Mouse (Mus musculus): ENCODE results near the gene Fgfr2. TPM values are rescaled to one million over a fixed set of nuclear protein-coding genes. Genes with fewer than 3 reads are reported as not detected.
A peak's percentile ranks its signal among the peaks of the same experiment; 100 is the strongest.

The Fgfr2 gene
- polyA plus RNA-seq, 1 experiment from 2014 or later = 92.0 TPM

DNA sequence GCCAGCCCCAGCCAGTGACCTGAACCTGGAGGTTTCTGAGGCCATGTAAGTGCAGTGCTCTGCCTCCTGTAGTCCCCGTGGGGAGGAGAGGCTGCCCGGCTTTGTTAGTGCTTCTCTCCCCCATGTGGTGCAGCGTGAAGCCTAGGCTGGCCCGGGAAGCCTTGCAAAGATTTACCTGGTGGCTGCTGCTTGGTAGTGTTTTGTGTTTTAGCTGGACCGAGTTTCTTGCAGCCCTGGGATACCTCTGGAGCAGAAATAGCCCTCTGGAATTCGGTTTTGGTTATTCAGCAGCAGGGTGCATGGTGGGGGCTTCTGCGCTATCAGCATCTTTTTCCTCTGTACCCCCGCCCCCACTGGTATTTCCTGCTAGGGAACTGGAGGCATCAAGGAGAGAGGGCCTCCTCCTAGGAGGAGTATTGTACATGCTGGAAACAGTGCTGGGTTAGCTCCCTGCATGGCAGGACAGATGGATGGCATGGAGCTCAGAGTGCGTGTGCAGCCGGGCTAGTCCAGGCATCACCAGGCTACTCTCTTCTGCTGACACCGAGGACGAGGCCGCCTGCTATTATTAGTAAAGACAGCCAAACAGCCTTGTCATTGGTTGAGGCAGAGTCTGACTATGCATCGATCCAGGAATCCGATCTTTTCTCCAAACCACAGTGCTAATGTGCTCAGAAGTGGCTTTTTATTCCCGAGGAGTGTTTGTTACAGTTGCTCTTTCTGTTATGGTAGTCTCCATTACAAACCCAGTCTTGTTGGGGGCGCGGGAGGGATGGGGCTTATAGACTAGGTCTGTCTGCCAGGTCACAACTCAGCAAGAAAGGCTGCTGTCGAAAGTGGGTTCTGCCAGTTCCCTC is 2430.0 kb downstream of the Fgfr2 start:
- H3K4me3 ChIP-seq (ENCODE audit: low read depth, low read length) = peak overlapping the region; percentile 76
- H3K4me1 ChIP-seq (ENCODE audit: control insufficient read depth, insufficient read depth, low read length) = peaks cover 53% of the 10 kb centered on the region
- H3K9me3 ChIP-seq (ENCODE audit: control insufficient read depth, low read length) = no peaks in the 10 kb centered on the region
- DNase-seq (ENCODE audit: low spot score, missing footprints) = peak; percentile 95
- ATAC-seq (ENCODE audit: low FRiP score) = peak; percentile 47
- H3K27ac ChIP-seq (ENCODE audit: low read depth, low read length) = peak overlapping the region; percentile 97
- peak overlapping the region; percentile 98 for H3K9ac ChIP-seq (ENCODE audit: low read length)
- no peaks in the 10 kb centered on the region for H3K36me3 ChIP-seq (ENCODE audit: control insufficient read depth, insufficient read depth, low read length)
- WGBS = 2% methylated on average over 19 of the region's 19 CpGs
- H3K4me2 ChIP-seq = peak overlapping the region; percentile 88
- H3K27me3 ChIP-seq (ENCODE audit: control insufficient read depth, insufficient read depth, low read length) = no peaks in the 10 kb centered on the region

DNA sequence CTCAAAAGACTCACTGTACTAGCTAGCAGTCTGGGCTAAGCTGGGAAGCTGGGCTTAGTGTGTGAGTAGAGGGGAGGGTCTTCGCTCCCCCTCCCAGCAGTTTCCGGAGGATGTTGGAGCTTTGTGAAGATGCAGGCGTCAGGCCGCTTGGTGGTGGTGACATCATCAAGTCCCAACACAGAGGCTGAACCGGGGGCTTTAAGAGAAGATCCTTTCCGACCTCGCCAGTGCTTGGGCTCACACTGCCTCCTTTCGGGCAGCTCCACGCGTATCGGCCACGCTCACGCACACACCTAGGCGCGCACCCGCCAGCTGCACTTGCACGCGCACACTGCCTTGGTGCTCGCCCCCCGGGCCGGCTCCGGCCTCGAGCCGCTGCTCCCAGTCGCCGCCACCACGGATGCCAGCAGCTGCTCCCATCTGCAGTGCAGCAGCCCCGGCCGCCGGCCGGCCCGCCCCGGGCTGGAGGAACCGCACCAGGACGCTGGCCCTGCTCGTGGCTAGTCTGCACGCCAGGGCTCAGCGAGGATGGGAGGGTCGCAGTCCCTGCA is 2430.7 kb downstream of the Fgfr2 start:
- Histone ChIP-seq H3K9ac (ENCODE audit: low read length) (peak overlapping the region; percentile 98), H3K36me3 (ENCODE audit: control insufficient read depth, insufficient read depth, low read length) (no peaks in the 10 kb centered on the region), H3K27ac (ENCODE audit: low read depth, low read length) (peak overlapping the region; percentile 97), H3K4me3 (ENCODE audit: low read depth, low read length) (peak overlapping the region; percentile 76), H3K9me3 (ENCODE audit: control insufficient read depth, low read length) (no peaks in the 10 kb centered on the region), H3K4me1 (ENCODE audit: control insufficient read depth, insufficient read depth, low read length) (peaks cover 53% of the 10 kb centered on the region), H3K4me2 (peak overlapping the region; percentile 88), H3K27me3 (ENCODE audit: control insufficient read depth, insufficient read depth, low read length) (no peaks in the 10 kb centered on the region)
- DNase-seq (ENCODE audit: low spot score, missing footprints) (peak; percentile 99), ATAC-seq (ENCODE audit: low FRiP score) (peak; percentile 90)
- WGBS = under 1% methylated on average over 39 of the region's 39 CpGs

DNA sequence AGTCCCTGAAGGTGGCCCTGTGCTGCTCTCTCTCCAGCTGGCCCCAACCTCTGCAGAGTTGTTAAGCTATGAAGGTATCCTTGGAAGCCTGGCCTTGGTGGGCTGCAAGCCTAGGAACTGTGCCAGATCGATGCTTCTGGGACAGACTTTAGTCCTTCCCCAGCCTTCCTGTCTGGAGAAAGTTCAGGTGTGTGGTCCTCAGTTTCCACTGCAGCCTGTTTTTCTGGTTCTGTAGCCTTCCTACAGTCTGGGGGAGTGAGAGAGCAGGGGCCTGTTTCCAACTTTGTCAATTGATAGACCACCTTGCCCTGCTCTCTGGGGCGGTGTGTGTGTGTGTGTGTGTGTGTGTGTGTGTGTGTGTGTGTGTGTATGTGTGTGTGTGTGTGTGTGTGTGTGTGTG is 2431.2 kb downstream of the Fgfr2 start:
- H3K4me1 ChIP-seq (ENCODE audit: control insufficient read depth, insufficient read depth, low read length) = peaks cover 48% of the 10 kb centered on the region
- H3K27ac ChIP-seq (ENCODE audit: low read depth, low read length) = peak overlapping the region; percentile 97
- peak overlapping the region; percentile 98; the same call in 1 of the 2 replicates for H3K9ac ChIP-seq (ENCODE audit: low read length)
- WGBS = 56% methylated on average over 2 of the region's 2 CpGs
- no peaks in the 10 kb centered on the region for H3K9me3 ChIP-seq (ENCODE audit: control insufficient read depth, low read length)
- ATAC-seq (ENCODE audit: low FRiP score) (peak; percentile 4; the same call in 1 of the 2 replicates), DNase-seq (ENCODE audit: low spot score, missing footprints) (peak; percentile 86)
- no peak overlapping the region for H3K4me3 ChIP-seq (ENCODE audit: low read depth, low read length)
- peak overlapping the region; percentile 88; the same call in 1 of the 2 replicates for H3K4me2 ChIP-seq
- H3K36me3 ChIP-seq (ENCODE audit: control insufficient read depth, insufficient read depth, low read length) = no peaks in the 10 kb centered on the region
- no peaks in the 10 kb centered on the region for H3K27me3 ChIP-seq (ENCODE audit: control insufficient read depth, insufficient read depth, low read length)

DNA sequence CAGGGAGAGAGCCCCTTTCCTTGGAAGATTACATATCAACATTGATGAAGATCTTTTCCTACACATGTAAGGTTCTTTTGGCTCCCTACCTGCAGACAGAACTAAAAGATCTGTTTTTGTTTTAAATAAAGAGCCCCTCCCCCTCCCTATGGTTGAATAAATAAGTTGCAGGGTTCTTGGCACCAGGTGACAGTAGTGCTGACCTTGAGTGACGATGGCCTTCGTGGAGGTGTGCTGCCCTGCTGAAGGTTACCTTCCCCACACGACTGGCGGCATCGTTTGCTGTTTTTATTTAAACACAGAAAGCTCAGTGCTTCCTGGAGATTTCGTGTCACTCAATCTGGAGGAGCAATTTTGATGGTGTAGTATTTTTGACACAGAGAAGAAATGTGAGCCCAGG is 2432.3 kb downstream of the Fgfr2 start:
- H3K4me1 ChIP-seq (ENCODE audit: control insufficient read depth, insufficient read depth, low read length) = peaks cover 38% of the 10 kb centered on the region
- H3K9ac ChIP-seq (ENCODE audit: low read length) = no peak overlapping the region
- no peaks in the 10 kb centered on the region for H3K27me3 ChIP-seq (ENCODE audit: control insufficient read depth, insufficient read depth, low read length)
- H3K4me3 ChIP-seq (ENCODE audit: low read depth, low read length) = no peak overlapping the region
- 84% methylated on average over 6 of the region's 6 CpGs for WGBS
- no peaks in the 10 kb centered on the region for H3K9me3 ChIP-seq (ENCODE audit: control insufficient read depth, low read length)
- no peak overlapping the region for H3K27ac ChIP-seq (ENCODE audit: low read depth, low read length)
- no peak for ATAC-seq (ENCODE audit: low FRiP score)
- DNase-seq (ENCODE audit: low spot score, missing footprints) = no peak
- H3K36me3 ChIP-seq (ENCODE audit: control insufficient read depth, insufficient read depth, low read length) = no peaks in the 10 kb centered on the region
- H3K4me2 ChIP-seq = no peak overlapping the region

DNA sequence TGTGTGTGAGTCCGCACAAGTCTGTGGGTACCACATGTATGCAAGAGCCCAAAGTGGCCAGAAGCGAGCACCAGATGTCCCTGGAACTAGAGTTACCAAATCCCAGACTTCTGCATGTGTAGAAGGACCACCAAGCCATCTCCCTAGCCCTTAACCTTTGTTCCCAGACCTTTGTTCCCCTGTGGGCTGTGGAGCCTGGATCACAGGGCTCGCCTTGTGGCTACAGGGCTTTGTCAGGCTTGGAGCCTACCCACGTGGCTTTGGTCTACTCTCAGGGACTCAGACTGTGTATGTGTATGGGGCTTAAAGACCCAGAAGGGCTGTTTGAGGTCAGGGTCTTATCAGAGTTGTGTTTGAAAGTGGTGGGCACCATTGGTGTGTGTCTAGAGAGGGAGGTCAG is 2434.5 kb downstream of the Fgfr2 start:
- ATAC-seq (ENCODE audit: low FRiP score) (no peak), DNase-seq (ENCODE audit: low spot score, missing footprints) (no peak)
- H3K4me3 ChIP-seq (ENCODE audit: low read depth, low read length) = no peak overlapping the region
- no peak overlapping the region for H3K27ac ChIP-seq (ENCODE audit: low read depth, low read length)
- no peak overlapping the region for H3K9ac ChIP-seq (ENCODE audit: low read length)
- no peak overlapping the region for H3K4me2 ChIP-seq
- no peaks in the 10 kb centered on the region for H3K36me3 ChIP-seq (ENCODE audit: control insufficient read depth, insufficient read depth, low read length)
- no peaks in the 10 kb centered on the region for H3K27me3 ChIP-seq (ENCODE audit: control insufficient read depth, insufficient read depth, low read length)
- WGBS = 75% methylated on average over 4 of the region's 4 CpGs
- no peaks in the 10 kb centered on the region for H3K9me3 ChIP-seq (ENCODE audit: control insufficient read depth, low read length)
- H3K4me1 ChIP-seq (ENCODE audit: control insufficient read depth, insufficient read depth, low read length) = peaks cover 15% of the 10 kb centered on the region

DNA sequence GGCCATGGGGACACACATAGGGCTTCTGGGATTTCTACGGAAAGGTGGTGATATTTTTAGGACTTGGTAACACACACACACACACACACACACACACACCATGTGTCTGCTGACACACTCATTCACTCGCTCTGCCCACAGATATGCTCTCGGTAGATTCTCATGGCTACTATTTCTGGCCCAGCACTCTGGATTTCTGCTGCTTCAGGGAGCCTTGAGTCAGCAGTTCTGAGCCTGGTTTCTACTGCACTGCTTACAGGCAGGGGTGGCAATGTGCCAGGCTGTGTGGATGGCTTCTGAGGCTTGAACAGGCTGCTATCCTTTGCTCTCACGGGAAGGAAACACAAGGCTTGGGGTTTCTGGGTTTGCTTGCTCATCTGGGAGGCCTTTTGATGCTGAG is 2441.4 kb downstream of the Fgfr2 start:
- ATAC-seq (ENCODE audit: low FRiP score) (no peak), DNase-seq (ENCODE audit: low spot score, missing footprints) (no peak)
- Histone ChIP-seq H3K9me3 (ENCODE audit: control insufficient read depth, low read length) (no peaks in the 10 kb centered on the region), H3K27me3 (ENCODE audit: control insufficient read depth, insufficient read depth, low read length) (no peaks in the 10 kb centered on the region), H3K4me1 (ENCODE audit: control insufficient read depth, insufficient read depth, low read length) (0 out of 2 replicates have a peak, but pooled peaks cover 3% of the 10 kb centered on the region), H3K4me3 (ENCODE audit: low read depth, low read length) (no peak overlapping the region), H3K36me3 (ENCODE audit: control insufficient read depth, insufficient read depth, low read length) (no peaks in the 10 kb centered on the region), H3K27ac (ENCODE audit: low read depth, low read length) (no peak overlapping the region), H3K9ac (ENCODE audit: low read length) (no peak overlapping the region), H3K4me2 (no peak overlapping the region)
- 81% methylated on average over 4 of the region's 4 CpGs for whole genome bisulfite sequencing

DNA sequence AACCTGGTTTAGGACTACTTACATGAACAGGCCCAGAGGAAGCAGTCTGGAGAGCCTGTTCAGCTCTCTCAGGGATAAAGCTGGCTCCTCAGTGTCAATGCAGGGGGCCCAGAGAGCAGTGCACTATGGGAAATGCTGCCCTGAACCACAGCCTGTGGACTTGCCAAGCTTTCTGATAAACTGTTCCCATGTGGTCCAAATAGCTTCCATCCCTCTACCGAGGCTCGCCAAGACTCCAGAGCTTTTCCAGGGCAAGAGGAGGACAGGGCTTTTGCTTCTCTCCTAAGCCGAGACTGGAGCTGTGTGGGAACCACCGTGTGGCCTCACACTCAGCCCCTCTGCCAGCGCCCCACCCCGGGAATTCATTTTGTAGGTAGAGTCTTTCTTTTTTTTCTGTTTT is 2444.7 kb downstream of the Fgfr2 start:
- 96% methylated on average over 6 of the region's 6 CpGs for WGBS
- DNase-seq (ENCODE audit: low spot score, missing footprints) = no peak
- Histone ChIP-seq H3K36me3 (ENCODE audit: control insufficient read depth, insufficient read depth, low read length) (no peaks in the 10 kb centered on the region), H3K9me3 (ENCODE audit: control insufficient read depth, low read length) (no peaks in the 10 kb centered on the region), H3K9ac (ENCODE audit: low read length) (no peak overlapping the region), H3K4me3 (ENCODE audit: low read depth, low read length) (no peak overlapping the region), H3K4me1 (ENCODE audit: control insufficient read depth, insufficient read depth, low read length) (0 out of 2 replicates have a peak, but pooled peaks cover 3% of the 10 kb centered on the region), H3K4me2 (no peak overlapping the region), H3K27ac (ENCODE audit: low read depth, low read length) (no peak overlapping the region; the same call in 1 of the 2 replicates), H3K27me3 (ENCODE audit: control insufficient read depth, insufficient read depth, low read length) (no peaks in the 10 kb centered on the region)
- ATAC-seq (ENCODE audit: low FRiP score) = no peak

DNA sequence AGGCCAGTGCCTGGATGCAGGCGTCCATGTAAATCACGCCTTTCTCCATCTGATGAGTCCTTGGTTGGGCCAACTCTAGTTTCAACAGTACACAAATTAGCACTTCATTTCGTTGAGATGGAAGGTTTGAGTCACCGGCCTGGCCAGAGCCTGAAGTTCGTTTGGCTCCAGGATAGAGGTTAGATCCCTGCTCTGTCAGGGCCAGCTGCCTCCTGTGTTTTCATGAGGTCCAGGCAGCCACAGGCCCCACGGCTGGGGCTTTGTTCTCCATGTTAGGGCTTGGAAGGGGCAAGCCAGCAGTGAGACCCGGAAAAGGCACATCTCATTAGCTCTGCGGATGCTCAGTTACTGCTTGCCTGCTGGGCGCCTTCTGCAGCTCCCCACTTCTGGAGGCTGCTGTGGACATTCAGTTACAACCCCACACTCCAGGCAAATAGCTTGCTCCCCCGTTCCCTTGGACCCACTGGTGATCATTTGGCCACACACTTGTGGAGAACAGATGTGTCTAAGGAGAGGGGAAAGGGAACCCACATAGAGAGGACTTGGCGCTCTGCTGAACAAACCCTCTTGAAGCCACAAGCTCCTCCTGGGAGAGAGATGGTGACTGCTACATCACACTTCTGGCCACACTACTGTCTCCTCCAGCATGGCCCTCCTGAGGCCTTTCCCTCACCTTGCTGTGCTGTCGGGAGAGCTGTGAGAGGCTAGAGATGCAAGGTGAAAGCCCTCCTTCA is 2445.4 kb downstream of the Fgfr2 start:
- DNase-seq (ENCODE audit: low spot score, missing footprints) (no peak), ATAC-seq (ENCODE audit: low FRiP score) (no peak)
- H3K4me3 ChIP-seq (ENCODE audit: low read depth, low read length) = no peak overlapping the region
- no peaks in the 10 kb centered on the region for H3K27me3 ChIP-seq (ENCODE audit: control insufficient read depth, insufficient read depth, low read length)
- no peak overlapping the region for H3K4me2 ChIP-seq
- no peaks in the 10 kb centered on the region for H3K9me3 ChIP-seq (ENCODE audit: control insufficient read depth, low read length)
- peak overlapping the region; percentile 42 for H3K27ac ChIP-seq (ENCODE audit: low read depth, low read length)
- H3K9ac ChIP-seq (ENCODE audit: low read length) = no peak overlapping the region
- WGBS = 80% methylated on average over 12 of the region's 12 CpGs
- H3K36me3 ChIP-seq (ENCODE audit: control insufficient read depth, insufficient read depth, low read length) = no peaks in the 10 kb centered on the region
- H3K4me1 ChIP-seq (ENCODE audit: control insufficient read depth, insufficient read depth, low read length) = 0 out of 2 replicates have a peak, but pooled peaks cover 3% of the 10 kb centered on the region
